Mouse (Mus musculus) midbrain, embryonic 15.5 days (tissue): ENCODE data around the gene Ankrd49. TPM values are rescaled to one million over a fixed set of nuclear protein-coding genes. Genes with fewer than 3 reads are reported as not detected.

Experiments
- ATAC-seq: fragments of 200-750 bp; cut with Nextera tagmentation; replicated peaks from 2 replicates; pipeline ENCODE4 v1.8.0; 2017; ENCODE audit warnings: moderate TSS enrichment
- H3K27ac ChIP-seq: fragments of 300-500 bp; sonication (generic); 2 replicates; pipeline ENCODE4 v1.5.1; 2015; ENCODE audit warnings: mild to moderate bottlenecking, inconsistent platforms
- H3K27me3 ChIP-seq: fragments of 300-500 bp; sonication (generic); replicated peaks from 2 replicates; pipeline ENCODE4 v1.6.1; 2015; ENCODE audit warnings: inconsistent platforms
- H3K36me3 ChIP-seq: fragments of 300-500 bp; sonication (generic); replicated peaks from 2 replicates; pipeline ENCODE4 v1.6.1; 2015; ENCODE audit warnings: inconsistent platforms
- H3K4me1 ChIP-seq: fragments of 300-500 bp; sonication (generic); 2 replicates; pipeline ENCODE4 v1.6.1; 2015; ENCODE audit warnings: inconsistent platforms
- H3K4me2 ChIP-seq: fragments of 300-500 bp; sonication (generic); 2 replicates; pipeline ENCODE4 v1.6.1; 2015; ENCODE audit warnings: inconsistent platforms, mild to moderate bottlenecking, moderate library complexity
- H3K4me3 ChIP-seq: fragments of 300-500 bp; sonication (generic); 2 replicates; pipeline ENCODE4 v1.5.1; 2015; ENCODE audit warnings: mild to moderate bottlenecking, inconsistent platforms
- H3K9ac ChIP-seq: fragments of 300-500 bp; sonication (generic); 2 replicates; pipeline ENCODE4 v1.6.1; 2015; ENCODE audit warnings: mild to moderate bottlenecking, inconsistent platforms
- H3K9me3 ChIP-seq: fragments of 300-500 bp; sonication (generic); 2 replicates; pipeline ENCODE4 v1.6.1; 2016; ENCODE audit warnings: inconsistent platforms
- WGBS: fragments of 180-500 bp; shearing (Covaris S2); methylation state at CpG from one replicate; pipeline ENCODE4 v1.1.7; 2015; ENCODE audit warnings: mixed read lengths; 5-methylcytosine and 5-hydroxymethylcytosine counted together
- polyA plus RNA-seq: library from polyadenylated mRNA; unstranded; fragments of >200 nt; fragmentation: Nextera tagmentation; extraction: Ambion mirVana; gene quantifications from 2 replicates; pipeline ENCODE4 v1.2.1, GENCODE M21; 2015

Ankrd49 gene
- polyA plus RNA-seq, 1 experiment from 2014 or later = 29.3 TPM

DNA sequence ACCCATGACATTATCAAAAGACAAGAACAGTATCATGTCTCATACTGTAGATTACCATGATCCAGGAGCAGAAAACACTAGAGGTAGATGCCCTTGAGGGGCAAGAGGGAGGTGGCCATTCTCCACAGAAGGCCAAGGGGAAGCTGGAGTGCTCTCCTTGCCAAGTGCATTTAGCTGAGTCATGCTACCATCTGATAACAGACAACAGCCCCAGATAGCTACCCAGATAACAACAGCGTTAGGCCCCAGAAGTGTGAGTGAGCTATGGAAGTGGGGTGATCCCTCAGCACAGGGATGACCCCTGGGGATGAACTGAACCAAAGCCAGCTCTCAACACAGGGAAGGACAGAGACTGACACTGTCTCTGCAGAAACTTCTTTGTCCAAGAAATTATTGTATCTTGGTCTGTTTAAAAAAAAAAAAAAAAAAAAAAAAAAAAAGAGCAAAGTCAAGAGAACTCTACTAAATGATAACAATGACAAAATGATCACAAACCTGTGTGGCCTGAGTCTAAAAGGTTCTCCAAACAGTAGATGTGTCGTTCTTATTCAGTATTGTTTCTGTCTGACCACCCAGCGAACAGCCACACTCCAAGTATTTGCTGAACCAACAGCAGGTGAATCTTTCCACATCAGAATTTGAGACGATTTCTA lies 45.0 kb downstream of the Ankrd49 start:
- Histone ChIP-seq H3K9ac (no peak overlapping the region), H3K36me3 (no peaks in the 10 kb centered on the region), H3K9me3 (no peaks in the 10 kb centered on the region), H3K4me1 (no peaks in the 10 kb centered on the region), H3K27me3 (no peaks in the 10 kb centered on the region), H3K4me3 (no peak overlapping the region), H3K27ac (no peak overlapping the region), H3K4me2 (no peak overlapping the region)
- WGBS = 92% methylated on average over 4 of the region's 4 CpGs
- no peak for ATAC-seq

DNA sequence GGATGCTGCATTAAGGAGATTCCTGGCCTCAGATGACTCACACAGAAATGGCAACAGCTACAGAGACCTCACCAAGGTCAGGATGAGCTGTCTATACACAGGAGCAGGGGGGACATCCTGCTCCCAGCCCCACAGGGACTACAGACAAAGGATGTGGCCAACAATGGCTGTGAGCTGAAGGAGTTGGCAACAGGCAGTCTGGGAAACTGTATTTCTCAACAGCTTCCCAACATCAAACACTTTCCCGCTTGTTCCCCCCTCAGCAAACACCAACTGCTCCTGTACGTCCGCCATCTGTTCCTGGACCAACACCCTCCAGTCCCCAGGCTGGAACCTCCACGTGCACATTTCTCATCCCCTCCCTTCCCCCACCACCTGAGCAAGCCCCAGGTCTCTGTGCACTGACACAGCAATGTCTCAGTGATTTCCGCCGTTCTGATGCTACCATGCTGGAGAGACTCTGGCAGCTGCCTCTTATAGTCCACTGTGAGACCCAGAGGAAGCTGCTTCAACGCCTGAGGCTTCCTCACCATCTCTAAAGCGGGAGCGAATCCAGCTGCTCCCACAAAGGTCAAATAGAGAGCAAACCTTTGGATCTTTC lies 53.6 kb downstream of the Ankrd49 start:
- WGBS = 64% methylated on average over 9 of the region's 9 CpGs
- no peaks in the 10 kb centered on the region for H3K9me3 ChIP-seq

More for the DNA sequence above, 53.6 kb downstream of the Ankrd49 start:
- Histone ChIP-seq H3K4me3 (no peak overlapping the region), H3K9ac (no peak overlapping the region), H3K4me2 (no peak overlapping the region), H3K27me3 (no peaks in the 10 kb centered on the region), H3K36me3 (no peaks in the 10 kb centered on the region), H3K27ac (no peak overlapping the region), H3K4me1 (no peaks in the 10 kb centered on the region)
- 0 out of 2 replicates have a peak, but pooled peaks have one; percentile 20 for ATAC-seq

Other genes starting within 250 kb of the Ankrd49 start
- 10.6 and 11.8 TPM in 2 replicates for gene Amotl1, start 139.8 kb downstream of the Ankrd49 start, polyA plus RNA-seq
- gene Piwil4, start 44.1 kb downstream of the Ankrd49 start, polyA plus RNA-seq = 0.34 and 0.66 TPM in 2 replicates
- gene Fut4, start 32.5 kb downstream of the Ankrd49 start, polyA plus RNA-seq = 2.1 and 2.2 TPM in 2 replicates
- 3.7 and 4.7 TPM in 2 replicates for gene 1700012B09Rik, start 13.8 kb downstream of the Ankrd49 start, polyA plus RNA-seq
- 11.3 and 11.5 TPM in 2 replicates for gene Mre11a, start 202 bp downstream of the Ankrd49 start, polyA plus RNA-seq
- gene Gpr83, start 75.4 kb upstream of the Ankrd49 start, polyA plus RNA-seq = 3.1 and 3.3 TPM in 2 replicates
- gene Izumo1r, start 119.1 kb upstream of the Ankrd49 start, polyA plus RNA-seq = not detected in 2 replicates